Mouse (Mus musculus): ENCODE data around the gene Rhox4d. TPM values are rescaled to one million over a fixed set of nuclear protein-coding genes. Genes with fewer than 3 reads are reported as not detected.
"Not testable (repeated sequence)": the region's sequence is repeated elsewhere in the genome, so short reads cannot be mapped to it uniquely, and the experiment has no call there.

The Rhox4d gene
- polyA plus RNA-seq (2015; fragmentation: Nextera tagmentation; extraction: Ambion mirVana), result not detected in 2 replicates

GRCm38 (mm10) chrX:37514059-37514458, at the start of gene Rhox4d:
Gene Rhox4d (plus strand): TSS chrX:37514359.
- H3K9ac ChIP-seq (replicated peaks); H3K9me3 ChIP-seq; H3K4me3 ChIP-seq (replicated peaks); H3K4me1 ChIP-seq (replicated peaks); ATAC-seq; H3K27ac ChIP-seq; H3K27me3 ChIP-seq; H3K4me2 ChIP-seq (replicated peaks); H3K36me3 ChIP-seq: not testable (repeated sequence)
- WGBS, result 88% methylated on average over 16 of the region's 18 CpGs

GRCm38 (mm10) chrX:37480037-37480436, 34.1 kb upstream of the Rhox4d start, which contains the start of gene Rhox4c:
Gene Rhox4c (plus strand): TSS chrX:37480337.
- not testable (repeated sequence) for H3K27ac ChIP-seq; H3K4me1 ChIP-seq (replicated peaks); H3K27me3 ChIP-seq; H3K9ac ChIP-seq (replicated peaks); H3K9me3 ChIP-seq; ATAC-seq; H3K4me3 ChIP-seq (replicated peaks); H3K4me2 ChIP-seq (replicated peaks); H3K36me3 ChIP-seq
- 93% methylated on average over 14 of the region's 14 CpGs for WGBS

- not testable (repeated sequence) for H3K27me3 ChIP-seq; H3K4me3 ChIP-seq (replicated peaks); H3K9me3 ChIP-seq; ATAC-seq; H3K36me3 ChIP-seq; H3K27ac ChIP-seq; H3K4me2 ChIP-seq (replicated peaks); H3K4me1 ChIP-seq (replicated peaks); H3K9ac ChIP-seq (replicated peaks)
- 92% methylated on average over 2 of the region's 8 CpGs for WGBS
Measured at GRCm38 (mm10) chrX:37530152-37530551, 16.0 kb downstream of the Rhox4d start, which contains the start of gene Rhox2e. Gene Rhox2e (plus strand): TSS chrX:37530452.

GRCm38 (mm10) chrX:37541719-37542118, 27.6 kb downstream of the Rhox4d start, which contains the start of gene Rhox3e:
Gene Rhox3e (plus strand): TSS chrX:37542019.
- not testable (repeated sequence) for H3K9me3 ChIP-seq; H3K27me3 ChIP-seq; H3K9ac ChIP-seq (replicated peaks); ATAC-seq; H3K4me3 ChIP-seq (replicated peaks); H3K27ac ChIP-seq; H3K36me3 ChIP-seq; H3K4me1 ChIP-seq (replicated peaks); H3K4me2 ChIP-seq (replicated peaks)
- WGBS, result 100% methylated on average over 1 of the region's 4 CpGs

GRCm38 (mm10) chrX:37557112-37557511, 43.0 kb downstream of the Rhox4d start, which contains the start of gene Rhox4e:
Gene Rhox4e (plus strand): TSS chrX:37557412.
- not testable (repeated sequence) for H3K9ac ChIP-seq (replicated peaks); ATAC-seq; H3K4me3 ChIP-seq (replicated peaks); H3K27ac ChIP-seq; H3K4me1 ChIP-seq (replicated peaks); H3K9me3 ChIP-seq; H3K27me3 ChIP-seq; H3K36me3 ChIP-seq; H3K4me2 ChIP-seq (replicated peaks)
- 98% methylated on average over 11 of the region's 18 CpGs for WGBS

Other genes starting within 250 kb of the Rhox4d start
- not detected in 2 replicates for gene Rhox4a, start 249.0 kb upstream of the Rhox4d start, polyA plus RNA-seq (2015; fragmentation: Nextera tagmentation; extraction: Ambion mirVana)
- gene Rhox3a2, start 134.3 kb upstream of the Rhox4d start, polyA plus RNA-seq (2015; fragmentation: Nextera tagmentation; extraction: Ambion mirVana), result not detected in 2 replicates
- gene Rhox4a2, start 123.5 kb upstream of the Rhox4d start, polyA plus RNA-seq (2015; fragmentation: Nextera tagmentation; extraction: Ambion mirVana), result not detected in 2 replicates
- gene Rhox2b, start 102.3 kb upstream of the Rhox4d start, polyA plus RNA-seq (2015; fragmentation: Nextera tagmentation; extraction: Ambion mirVana), result not detected in 2 replicates
- not detected in 2 replicates for gene Rhox4b, start 81.9 kb upstream of the Rhox4d start, polyA plus RNA-seq (2015; fragmentation: Nextera tagmentation; extraction: Ambion mirVana)
- gene Rhox2c, start 60.7 kb upstream of the Rhox4d start, polyA plus RNA-seq (2015; fragmentation: Nextera tagmentation; extraction: Ambion mirVana), result not detected in 2 replicates
- gene Rhox3c, start 55.8 kb upstream of the Rhox4d start, polyA plus RNA-seq (2015; fragmentation: Nextera tagmentation; extraction: Ambion mirVana), result not detected in 2 replicates
- not detected in 2 replicates for gene Rhox4c, start 34.0 kb upstream of the Rhox4d start, polyA plus RNA-seq (2015; fragmentation: Nextera tagmentation; extraction: Ambion mirVana)
- not detected in 2 replicates for gene Rhox2d, start 20.9 kb upstream of the Rhox4d start, polyA plus RNA-seq (2015; fragmentation: Nextera tagmentation; extraction: Ambion mirVana)
- gene Rhox2e, start 16.1 kb downstream of the Rhox4d start, polyA plus RNA-seq (2015; fragmentation: Nextera tagmentation; extraction: Ambion mirVana), result not detected in 2 replicates
- gene Rhox3e, start 27.7 kb downstream of the Rhox4d start, polyA plus RNA-seq (2015; fragmentation: Nextera tagmentation; extraction: Ambion mirVana), result not detected in 2 replicates
- gene Rhox4e, start 43.1 kb downstream of the Rhox4d start, polyA plus RNA-seq (2015; fragmentation: Nextera tagmentation; extraction: Ambion mirVana), result not detected in 2 replicates
- not detected in 2 replicates for gene Rhox2f, start 57.0 kb downstream of the Rhox4d start, polyA plus RNA-seq (2015; fragmentation: Nextera tagmentation; extraction: Ambion mirVana)
- gene Rhox3f, start 66.6 kb downstream of the Rhox4d start, polyA plus RNA-seq (2015; fragmentation: Nextera tagmentation; extraction: Ambion mirVana), result not detected in 2 replicates
- not detected in 2 replicates for gene Rhox4f, start 93.3 kb downstream of the Rhox4d start, polyA plus RNA-seq (2015; fragmentation: Nextera tagmentation; extraction: Ambion mirVana)
- not detected in 2 replicates for gene Rhox3g, start 114.3 kb downstream of the Rhox4d start, polyA plus RNA-seq (2015; fragmentation: Nextera tagmentation; extraction: Ambion mirVana)
- not detected in 2 replicates for gene Rhox2g, start 129.1 kb downstream of the Rhox4d start, polyA plus RNA-seq (2015; fragmentation: Nextera tagmentation; extraction: Ambion mirVana)
- gene Rhox4g, start 137.0 kb downstream of the Rhox4d start, polyA plus RNA-seq (2015; fragmentation: Nextera tagmentation; extraction: Ambion mirVana), result not detected in 2 replicates
- not detected in 2 replicates for gene Rhox3h, start 154.4 kb downstream of the Rhox4d start, polyA plus RNA-seq (2015; fragmentation: Nextera tagmentation; extraction: Ambion mirVana)
- gene Rhox2h, start 158.9 kb downstream of the Rhox4d start, polyA plus RNA-seq (2015; fragmentation: Nextera tagmentation; extraction: Ambion mirVana), result not detected in 2 replicates

Measured in midbrain, embryonic 13.5 days (tissue).